In genomic region chr1:74035912-74036489, GRCm38 (mm10) we compare ENCODE assay signal across 8 mouse cellular contexts.
A peak's percentile ranks its signal among the peaks of the same experiment; 100 is the strongest.
DNase-seq lines count a peak whose midpoint lies in the region; ATAC-seq and TF ChIP-seq lines count a peak whose summit lies in the region.

No protein-coding gene starts in this region.

- no peak for TF ChIP-seq POLR2A in olfactory bulb, adult 2 months (IDR thresholded peaks at IDR 0.05; ENCODE audit: insufficient read depth, low read depth, low read length)
- TF ChIP-seq POLR2A in cerebellum, adult 2 months (IDR thresholded peaks at IDR 0.05; ENCODE audit: borderline replicate concordance, insufficient read depth, low read length) = no peak

- H3K36me3 ChIP-seq in lung, embryonic 15.5 days = no peaks in the 10 kb centered on the region
- no peaks in the 10 kb centered on the region for H3K36me3 ChIP-seq in heart, embryonic 15.5 days

- peak overlapping the region; percentile 52 for H3K9ac ChIP-seq in lung, embryonic 15.5 days
- peak overlapping the region; percentile 59 for H3K9ac ChIP-seq in heart, embryonic 15.5 days

- TF ChIP-seq CTCF in olfactory bulb, adult 2 months (IDR thresholded peaks at IDR 0.05; ENCODE audit: insufficient read depth, low read depth, low read length) = no peak
- TF ChIP-seq CTCF in cerebellum, adult 2 months (IDR thresholded peaks at IDR 0.05; ENCODE audit: borderline replicate concordance, insufficient read depth, low read depth, low read length) = no peak

- peak overlapping the region; percentile 78 for H3K4me2 ChIP-seq in lung, embryonic 15.5 days
- peak overlapping the region; percentile 75 for H3K4me2 ChIP-seq in heart, embryonic 15.5 days

- DNase-seq in lung, postnatal 14 days = no peak
- peak; percentile 91 to 95 for DNase-seq in kidney, postnatal 25 days
- no peak for DNase-seq in retina, postnatal 1 day
- DNase-seq in cerebellum, adult 2 months = no peak
- no peak for DNase-seq in left cerebral cortex, adult 8-10 months (ENCODE audit: low spot score in 2 of 2)

- no peaks in the 10 kb centered on the region for H3K9me3 ChIP-seq in lung, embryonic 15.5 days
- H3K9me3 ChIP-seq in heart, embryonic 15.5 days (replicated peaks) = no peaks in the 10 kb centered on the region

- H3K27ac ChIP-seq in lung, embryonic 15.5 days = peak overlapping the region; percentile 78
- H3K27ac ChIP-seq in heart, embryonic 15.5 days = peak overlapping the region; percentile 93
- no peak overlapping the region; the same call in 1 of the 2 replicates for H3K27ac ChIP-seq in olfactory bulb, adult 2 months (ENCODE audit: insufficient read depth, low read depth, low read length)
- no peak overlapping the region for H3K27ac ChIP-seq in cerebellum, adult 2 months (ENCODE audit: insufficient read depth, low read length)

- 38% methylated on average over 3 of the region's 3 CpGs for WGBS in lung, embryonic 15.5 days
- WGBS in heart, embryonic 15.5 days = 41% methylated on average over 3 of the region's 3 CpGs
- 78% methylated on average over 3 of the region's 3 CpGs for WGBS in olfactory bulb, adult 2 months
- 51% methylated on average over 3 of the region's 3 CpGs for WGBS in cerebellum, adult 2 months

- no peaks in the 10 kb centered on the region for H3K27me3 ChIP-seq in lung, embryonic 15.5 days
- H3K27me3 ChIP-seq in heart, embryonic 15.5 days = no peaks in the 10 kb centered on the region
- no peaks in the 10 kb centered on the region for H3K27me3 ChIP-seq in cerebellum, adult 2 months (ENCODE audit: control insufficient read depth, insufficient read depth, low read length)

- H3K4me3 ChIP-seq in lung, embryonic 15.5 days = peak overlapping the region; percentile 62
- peak overlapping the region; percentile 56 for H3K4me3 ChIP-seq in heart, embryonic 15.5 days
- H3K4me3 ChIP-seq in olfactory bulb, adult 2 months (ENCODE audit: insufficient read depth, low read depth, low read length) = peak overlapping the region; percentile 46
- H3K4me3 ChIP-seq in cerebellum, adult 2 months (replicated peaks; ENCODE audit: insufficient read depth, low read depth, low read length) = no peak overlapping the region

- no peak for ATAC-seq in lung, embryonic 15.5 days (ENCODE audit: borderline replicate concordance, extremely low read depth, low FRiP score, low TSS enrichment)
- no peak for ATAC-seq in heart, embryonic 15.5 days (replicated peaks; ENCODE audit: insufficient number of reproducible peaks, insufficient read depth, low FRiP score, low read depth)

- H3K4me1 ChIP-seq in lung, embryonic 15.5 days = peaks cover 79% of the 10 kb centered on the region
- peaks cover 100% of the 10 kb centered on the region for H3K4me1 ChIP-seq in heart, embryonic 15.5 days (replicated peaks)
- peaks cover 31% of the 10 kb centered on the region for H3K4me1 ChIP-seq in olfactory bulb, adult 2 months (ENCODE audit: control insufficient read depth, insufficient read depth, low read length)
- no peaks in the 10 kb centered on the region for H3K4me1 ChIP-seq in cerebellum, adult 2 months (ENCODE audit: control insufficient read depth, insufficient read depth, low read length)

Comparison
In these comparisons a context has a peak if more than half of its experiments do, and no peak if none do; other contexts are left out.
1. H3K27ac ChIP-seq: peak in lung, embryonic 15.5 days (single experiment) and heart, embryonic 15.5 days (single experiment); none in olfactory bulb, adult 2 months (single experiment) and cerebellum, adult 2 months (single experiment).
2. DNase-seq: peak in kidney, postnatal 25 days (2 of 2); none in lung, postnatal 14 days (single experiment), retina, postnatal 1 day (single experiment), cerebellum, adult 2 months (0 of 2) and left cerebral cortex, adult 8-10 months (0 of 2).